Mouse (Mus musculus) spleen, postnatal 14 days (tissue): Measurements from ENCODE around the gene Lypd9.
"Not testable (repeated sequence)": the region's sequence is repeated elsewhere in the genome, so short reads cannot be mapped to it uniquely, and the experiment has no call there.

Source experiments
- DNase-seq, 2 experiments: peaks; one replicate each; pipeline ENCODE4 v3.0.0; 2021 to 2022; ENCODE audit warnings: low spot score in 2 of 2

The Lypd9 gene

DNA sequence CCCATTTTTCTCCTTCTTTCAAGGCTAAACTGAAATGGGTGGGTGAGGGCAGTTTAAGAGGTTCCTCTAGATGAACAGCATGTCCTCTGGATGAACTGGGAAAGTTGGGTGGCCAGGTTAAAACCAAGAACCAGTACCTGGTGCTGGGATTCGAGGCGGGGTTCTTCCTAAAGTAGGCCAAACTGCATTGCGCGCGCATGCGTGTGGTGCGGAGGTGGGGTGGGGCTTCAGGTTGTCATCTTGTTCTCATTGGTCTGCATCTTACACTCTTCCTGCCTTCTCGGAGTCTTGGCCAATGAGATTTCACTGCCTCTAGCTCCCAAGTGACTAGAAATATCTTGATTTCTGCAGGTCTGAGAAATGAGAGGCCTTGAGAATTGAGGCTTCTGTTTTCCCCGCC, at the start of gene Lypd9:
TSS of gene Lypd9 (minus strand) at position 165 of the 400 bp plus-strand sequence.
- DNase-seq = no peak

DNA sequence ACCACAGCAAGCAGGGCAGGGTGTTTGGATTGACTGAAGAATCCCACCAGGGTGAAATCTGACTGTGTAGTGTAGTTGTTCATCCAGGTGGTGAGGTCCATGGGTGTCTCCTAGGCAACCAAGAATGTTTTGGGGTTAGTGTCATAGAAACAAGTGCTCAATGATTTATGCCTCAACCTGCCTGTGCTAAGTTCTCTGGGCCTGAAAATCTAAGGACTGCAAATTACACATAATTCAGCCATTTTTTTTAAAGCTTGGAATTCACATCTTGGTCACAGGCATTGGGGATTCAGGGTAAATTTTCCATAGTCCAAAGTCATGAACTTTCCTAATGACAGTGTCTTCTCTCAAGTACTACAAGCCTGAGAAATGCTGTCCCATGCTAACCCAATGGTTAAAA, 49.7 kb upstream of the Lypd9 start, which contains the start of gene Olfr331:
TSS of gene Olfr331 (minus strand) at position 101 of the 400 bp plus-strand sequence.
- DNase-seq = not testable (repeated sequence)

DNA sequence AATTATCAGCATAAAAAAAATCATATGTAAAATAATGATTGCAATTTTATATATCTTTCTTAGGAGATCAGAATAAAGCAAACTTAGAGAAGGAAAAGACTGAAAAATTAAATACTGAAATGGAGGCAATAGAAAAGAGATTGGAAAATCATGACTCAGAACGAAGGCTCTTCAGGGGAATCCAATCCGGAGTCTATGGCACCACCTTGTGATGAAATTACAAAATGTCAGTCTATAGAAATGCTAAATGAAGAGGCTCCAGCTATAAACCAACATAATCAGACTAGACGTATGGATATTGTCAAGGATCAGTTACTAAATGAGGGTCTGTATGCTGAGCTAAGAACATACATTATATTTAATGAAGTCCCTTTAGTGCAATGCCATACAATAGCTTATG, 46.6 kb upstream of the Lypd9 start:
- no peak for DNase-seq

DNA sequence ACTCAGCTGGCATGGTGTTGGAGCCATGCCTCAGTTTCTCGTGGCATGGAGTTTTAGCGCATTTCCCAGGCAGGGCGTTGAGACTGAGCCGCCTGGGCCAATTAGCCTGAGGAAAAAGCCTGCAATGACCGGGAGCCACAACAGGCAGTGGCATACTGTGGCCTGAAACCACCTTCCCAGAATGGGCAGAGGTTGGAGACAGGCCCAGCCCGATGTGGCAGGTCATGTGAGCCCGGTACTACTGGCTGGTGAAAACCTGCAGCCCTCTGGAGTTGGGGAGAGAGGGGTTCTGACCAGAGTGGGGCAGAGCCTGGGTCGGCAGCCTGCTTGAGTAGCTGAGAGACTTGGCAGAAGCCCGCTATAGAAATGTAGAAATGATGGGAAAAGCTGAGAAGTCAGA, 46.0 kb upstream of the Lypd9 start:
- no peak for DNase-seq

DNA sequence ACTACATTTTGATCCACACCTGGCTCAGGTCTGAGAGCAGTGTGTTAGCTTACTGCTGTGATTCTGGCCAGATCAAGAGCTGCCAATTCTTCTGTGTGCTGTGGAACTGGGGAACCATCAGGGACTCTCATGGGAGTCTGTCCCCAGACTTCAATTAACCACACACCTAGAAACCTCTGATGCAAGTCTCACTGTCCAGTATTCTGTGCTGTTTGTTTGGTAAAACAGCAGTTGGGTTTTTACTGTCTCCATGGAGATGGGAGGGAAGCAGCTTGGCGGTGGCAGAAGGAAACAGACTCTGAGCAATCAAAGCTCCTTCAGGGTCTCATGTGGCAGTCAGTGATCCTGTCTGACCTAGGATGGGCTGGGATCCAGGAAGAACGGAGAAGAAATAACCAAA, 39.7 kb upstream of the Lypd9 start, which contains the start of gene Olfr332:
TSS of gene Olfr332 (minus strand) at position 101 of the 400 bp plus-strand sequence.
- no peak for DNase-seq

DNA sequence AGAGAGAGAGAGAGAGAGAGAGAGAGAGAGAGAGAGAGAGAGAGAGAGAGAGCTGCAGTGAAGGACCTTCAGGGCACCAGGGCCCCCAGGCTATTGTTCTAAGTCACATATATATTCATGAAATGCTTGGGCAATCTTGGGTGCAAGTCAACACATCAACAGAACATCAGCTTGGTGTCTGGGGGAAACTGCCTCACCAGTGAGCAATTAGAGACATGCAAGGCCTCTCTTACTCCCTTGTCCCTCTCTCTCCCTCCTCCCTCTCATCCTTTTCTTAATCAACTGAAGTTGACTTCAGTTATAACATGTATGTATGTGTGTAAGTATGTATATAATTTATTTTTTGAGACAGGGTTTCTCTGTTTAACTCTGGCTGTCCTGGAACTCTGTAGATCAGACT, 9.4 kb upstream of the Lypd9 start, which contains the start of gene Olfr30:
TSS of gene Olfr30 (minus strand) at position 101 of the 400 bp plus-strand sequence.
- no peak for DNase-seq

DNA sequence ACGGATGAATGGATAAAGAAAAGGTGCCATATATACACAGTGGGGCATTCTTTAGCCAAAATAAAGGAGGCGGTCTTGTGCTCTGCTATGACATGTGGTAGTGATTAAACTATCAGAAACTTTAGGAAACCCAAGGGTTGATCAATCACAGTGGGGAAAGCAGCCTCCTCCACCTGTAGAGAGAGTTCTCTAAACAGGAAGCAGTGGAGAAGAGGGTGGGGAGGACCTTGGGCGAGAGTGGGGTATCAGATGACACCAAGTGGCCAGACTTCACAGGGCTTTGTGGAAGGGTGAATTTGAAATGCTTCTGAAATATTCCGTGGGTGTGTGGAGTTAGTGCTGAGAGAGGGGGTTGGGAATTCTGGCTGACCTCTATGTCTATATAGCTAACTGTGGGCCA, 869 bp upstream of the Lypd9 start:
- DNase-seq = no peak

DNA sequence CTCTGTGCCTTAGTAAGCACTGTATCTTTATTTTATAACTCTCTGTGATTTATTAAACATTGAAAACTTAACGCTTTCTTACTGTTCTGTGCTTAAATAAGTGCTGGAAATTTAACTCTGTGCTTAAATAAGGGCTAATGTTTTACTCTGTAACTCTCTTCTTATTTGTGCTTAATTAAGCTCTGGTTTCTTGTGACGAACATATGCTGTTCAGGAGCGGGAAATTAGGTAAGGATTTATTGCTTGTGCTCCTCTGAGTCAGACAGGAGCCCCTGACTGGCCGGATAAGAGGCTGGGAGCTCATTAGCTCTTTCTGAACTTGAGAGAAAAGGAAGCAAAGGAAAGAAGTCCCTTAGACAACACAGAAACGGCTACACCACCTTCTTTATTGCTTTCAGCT, 14.9 kb downstream of the Lypd9 start:
- DNase-seq = no peak

DNA sequence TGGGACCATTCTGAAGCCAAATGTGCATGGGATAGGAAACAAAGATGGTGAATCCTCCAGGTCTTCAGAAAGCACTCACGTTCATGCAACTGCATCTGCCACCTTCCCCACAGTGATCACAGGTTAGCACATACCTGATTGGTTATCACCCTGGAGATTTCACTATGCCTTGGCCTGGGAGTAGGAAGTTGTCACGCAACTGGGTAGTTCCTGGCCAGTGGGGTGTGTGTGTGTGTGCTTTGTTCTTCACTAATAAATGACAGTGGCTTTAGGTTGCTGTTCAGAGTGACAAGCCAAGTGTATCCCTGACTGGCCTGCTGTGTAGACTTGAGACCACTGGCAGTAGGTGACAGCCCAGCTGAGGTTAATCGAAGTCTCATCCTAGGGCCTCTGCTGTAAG, 20.5 kb downstream of the Lypd9 start, which contains the start of gene Gm12253:
TSS of gene Gm12253 (plus strand) at position 301 of the 400 bp plus-strand sequence.
- no peak for DNase-seq

DNA sequence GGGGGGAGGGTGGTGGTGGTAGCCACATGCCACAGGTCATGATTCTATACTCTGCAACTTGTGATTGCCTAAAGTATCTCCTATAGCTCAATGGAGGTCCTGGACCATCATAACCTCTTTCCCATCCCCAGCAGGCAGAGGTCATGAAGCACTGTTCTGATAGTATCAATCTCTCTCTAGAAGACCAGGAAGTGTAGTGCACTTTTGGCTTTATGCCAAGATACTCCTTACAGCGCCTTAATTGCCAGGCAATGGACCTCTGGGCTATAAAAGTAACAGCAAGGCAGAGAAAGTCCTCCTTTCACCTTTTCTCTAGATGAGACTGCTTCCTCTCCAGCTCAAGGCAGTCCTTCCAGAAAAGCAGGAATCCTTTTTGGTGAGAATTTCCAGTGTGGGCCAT, 31.9 kb downstream of the Lypd9 start, which contains the start of gene 1810065E05Rik:
TSS of gene 1810065E05Rik (plus strand) at position 297 of the 400 bp plus-strand sequence.
- no peak for DNase-seq

DNA sequence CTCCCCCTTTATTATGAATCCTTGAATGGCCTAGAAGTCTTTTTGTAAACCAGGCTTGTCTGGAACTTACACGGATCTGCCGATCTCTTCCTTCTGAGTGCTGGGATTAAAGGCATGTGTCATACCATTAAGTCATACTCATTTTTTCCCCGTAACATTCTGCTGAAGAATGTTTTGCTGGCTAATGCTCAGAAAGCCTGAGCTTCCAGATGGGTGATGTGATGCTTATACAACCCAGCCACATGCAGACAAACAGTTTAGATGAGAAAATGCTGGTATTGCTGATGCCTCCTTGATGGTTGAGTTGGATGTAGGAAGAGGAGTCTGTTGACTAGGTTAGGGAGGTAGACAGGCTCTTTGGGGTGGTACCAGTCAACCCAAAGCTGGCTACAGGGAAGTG, 34.4 kb downstream of the Lypd9 start:
- DNase-seq = no peak

DNA sequence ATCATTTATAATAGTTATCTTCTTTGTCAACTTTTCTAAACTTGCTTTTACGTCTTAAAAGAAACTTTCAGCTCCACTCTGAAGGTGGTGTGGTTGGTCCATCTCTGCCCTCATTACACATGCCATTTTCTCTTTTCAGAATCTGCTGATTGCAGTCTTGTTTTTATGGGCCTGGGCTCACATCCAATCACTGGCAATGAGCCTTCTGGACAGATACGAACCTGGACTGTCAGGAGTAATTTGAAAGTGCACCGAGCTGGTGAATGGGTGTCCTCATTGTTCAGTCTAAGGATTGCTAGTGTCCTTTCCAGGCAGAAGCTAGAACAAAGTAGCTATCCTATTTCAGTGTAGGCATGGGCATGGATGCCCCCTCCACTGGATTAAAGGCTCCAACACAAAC, 44.7 kb downstream of the Lypd9 start:
- no peak for DNase-seq

DNA sequence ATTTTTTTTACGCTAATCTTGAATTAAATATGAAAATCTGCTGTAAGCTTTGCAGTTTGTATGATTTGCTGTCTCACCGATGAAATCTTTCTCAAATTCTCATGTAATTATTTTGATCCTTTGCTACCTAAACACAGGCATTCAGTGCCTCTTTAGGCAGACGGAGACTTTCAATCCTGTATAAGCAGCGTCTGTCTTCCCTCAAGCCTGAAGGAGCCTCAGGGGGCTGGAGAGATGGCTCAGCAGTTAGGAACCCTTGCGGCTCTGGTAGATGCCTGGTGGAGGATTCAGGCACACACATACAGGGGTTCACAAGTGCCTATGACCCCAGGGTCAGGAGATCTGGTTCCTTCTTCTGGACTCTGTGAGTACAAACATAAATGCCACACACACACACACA, 52.1 kb downstream of the Lypd9 start:
- no peak for DNase-seq

DNA sequence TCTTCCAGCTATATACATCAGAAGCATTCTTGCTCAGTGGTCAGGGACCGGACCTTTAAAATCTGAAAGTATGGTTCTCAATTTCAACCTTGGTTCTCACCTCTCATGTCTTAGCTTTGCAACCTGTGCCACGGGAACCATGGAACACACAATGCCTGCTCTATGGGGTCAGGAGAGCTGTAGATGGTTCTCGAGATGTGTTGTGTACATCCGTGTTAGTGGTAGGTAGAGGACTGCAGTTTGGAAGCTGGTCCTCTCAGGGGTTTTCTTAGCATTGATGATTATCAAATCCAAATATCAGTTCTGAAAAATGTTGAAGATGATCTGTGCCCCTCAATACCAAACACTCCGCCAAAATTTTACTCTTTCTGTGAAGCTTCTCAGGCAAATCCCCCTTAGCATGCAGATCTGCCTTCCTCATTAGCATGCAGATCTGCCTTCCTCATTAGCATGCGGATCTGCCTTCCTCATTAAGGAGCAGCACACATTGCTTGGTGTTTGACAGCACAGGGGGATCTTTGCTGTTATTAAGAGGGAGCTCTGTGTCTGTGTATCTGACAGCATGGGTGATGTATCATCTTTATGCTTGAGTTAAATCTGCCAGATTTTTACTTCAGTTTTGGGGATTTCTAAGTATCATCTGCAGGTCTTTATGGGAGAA, 52.6 kb downstream of the Lypd9 start:
- no peak for DNase-seq
